Mouse (Mus musculus) gastrocnemius, adult 2 months (tissue): ENCODE measurements at regions not wholly inside any gene's neighbourhood (a gene's known extent, or its start where the extent isn't known, plus 50 kb on each side); places are given as distances from the start of the nearest gene placed in this dataset.

Experiments used
- DNase-seq: peaks from one replicate; pipeline ENCODE4 v3.0.0; 2022
- H3K27ac ChIP-seq: fragments of 200-600 bp; 2 replicates; pipeline ENCODE4 v1.8.1; 2022; ENCODE audit warnings: mild to moderate bottlenecking
- H3K4me3 ChIP-seq: fragments of 200-600 bp; 2 replicates; pipeline ENCODE4 v1.8.1; 2022; ENCODE audit warnings: mild to moderate bottlenecking, moderate library complexity
- CTCF ChIP-seq: fragments of 200-600 bp; IDR thresholded peaks from 2 replicates; pipeline ENCODE4 v1.8.1; 2022; ENCODE audit warnings: antibody characterized with exemption, mild to moderate bottlenecking, moderate library complexity
- intact Hi-C: fragments of 180-260 bp; cut with DNase I; formaldehyde crosslinking; loops from one replicate; pipeline ENCODE4 v1.15.1; 2025

GRCm38 (mm10) chr10:118766826-118767225, 103.2 kb downstream of the Dyrk2 start:
- Histone ChIP-seq H3K4me3 (no peak overlapping the region), H3K27ac (no peak overlapping the region)
- no peak for DNase-seq
- intact Hi-C loops: no loop called here
- no peak for TF ChIP-seq CTCF

- no peak for TF ChIP-seq CTCF
- intact Hi-C loops: no loop called here
- Histone ChIP-seq H3K27ac (no peak overlapping the region), H3K4me3 (no peak overlapping the region)
- DNase-seq: no peak
Measured at GRCm38 (mm10) chr10:118769751-118770150, 100.3 kb downstream of the Dyrk2 start.

- intact Hi-C loops: no loop called here
- no peak for DNase-seq
- Histone ChIP-seq H3K27ac (no peak overlapping the region), H3K4me3 (no peak overlapping the region)
- TF ChIP-seq CTCF: no peak
Measured at GRCm38 (mm10) chr10:118778656-118779055, 91.4 kb downstream of the Dyrk2 start.

GRCm38 (mm10) chr10:118780831-118781569, 89.0 kb downstream of the Dyrk2 start:
- no peak for TF ChIP-seq CTCF
- no peak overlapping the region for H3K4me3 ChIP-seq
- no peak overlapping the region for H3K27ac ChIP-seq

GRCm38 (mm10) chr10:118781811-118782232, 88.2 kb downstream of the Dyrk2 start:
- Histone ChIP-seq H3K27ac (no peak overlapping the region), H3K4me3 (no peak overlapping the region)
- no peak for TF ChIP-seq CTCF
- DNase-seq: no peak
- intact Hi-C loops: no loop called here

More at GRCm38 (mm10) chr10:118780831-118781569, 89.0 kb downstream of the Dyrk2 start:
- intact Hi-C loops: no loop called here
- DNase-seq: no peak

- no peak overlapping the region for H3K27ac ChIP-seq
- no peak for TF ChIP-seq CTCF
- intact Hi-C loops: no loop called here
- H3K4me3 ChIP-seq: no peak overlapping the region
- DNase-seq: no peak
Measured at GRCm38 (mm10) chr10:118782646-118783045, 87.4 kb downstream of the Dyrk2 start.

GRCm38 (mm10) chr10:118787280-118787690, 82.7 kb downstream of the Dyrk2 start:
- no peak overlapping the region for H3K27ac ChIP-seq
- TF ChIP-seq CTCF: no peak

GRCm38 (mm10) chr10:118792352-118793100, 77.5 kb downstream of the Dyrk2 start:
- no peak overlapping the region for H3K27ac ChIP-seq

More at GRCm38 (mm10) chr10:118787280-118787690, 82.7 kb downstream of the Dyrk2 start:
- no peak overlapping the region for H3K4me3 ChIP-seq
- intact Hi-C loops: no loop called here
- no peak for DNase-seq

GRCm38 (mm10) chr10:118793794-118794193, 76.2 kb downstream of the Dyrk2 start:
- DNase-seq: no peak
- intact Hi-C loops: no loop called here
- no peak for TF ChIP-seq CTCF

More at GRCm38 (mm10) chr10:118792352-118793100, 77.5 kb downstream of the Dyrk2 start:
- intact Hi-C loops: no loop called here
- no peak for TF ChIP-seq CTCF
- DNase-seq: no peak
- no peak overlapping the region for H3K4me3 ChIP-seq

GRCm38 (mm10) chr10:118794395-118795060, 75.5 kb downstream of the Dyrk2 start:
- H3K4me3 ChIP-seq: no peak overlapping the region
- H3K27ac ChIP-seq: no peak overlapping the region
- no peak for TF ChIP-seq CTCF
- no peak for DNase-seq
- intact Hi-C loops: no loop called here

More at GRCm38 (mm10) chr10:118793794-118794193, 76.2 kb downstream of the Dyrk2 start:
- Histone ChIP-seq H3K27ac (no peak overlapping the region), H3K4me3 (no peak overlapping the region)

- Histone ChIP-seq H3K4me3 (no peak overlapping the region), H3K27ac (no peak overlapping the region)
- no peak for DNase-seq
- TF ChIP-seq CTCF: no peak
- intact Hi-C loops: no loop called here
Measured at GRCm38 (mm10) chr10:118795061-118795407, 75.0 kb downstream of the Dyrk2 start.

- no peak overlapping the region for H3K4me3 ChIP-seq
- intact Hi-C loops: no loop called here
- no peak for DNase-seq
- TF ChIP-seq CTCF: no peak
- no peak overlapping the region for H3K27ac ChIP-seq
Measured at GRCm38 (mm10) chr10:118796512-118796911, 73.5 kb downstream of the Dyrk2 start.

- intact Hi-C loops: no loop called here
- H3K27ac ChIP-seq: no peak overlapping the region
- no peak for TF ChIP-seq CTCF
- DNase-seq: no peak
- H3K4me3 ChIP-seq: no peak overlapping the region
Measured at GRCm38 (mm10) chr10:118797256-118797655, 72.8 kb downstream of the Dyrk2 start.
